Mouse (Mus musculus): ENCODE measurements around the gene Ociad1.

DNA sequence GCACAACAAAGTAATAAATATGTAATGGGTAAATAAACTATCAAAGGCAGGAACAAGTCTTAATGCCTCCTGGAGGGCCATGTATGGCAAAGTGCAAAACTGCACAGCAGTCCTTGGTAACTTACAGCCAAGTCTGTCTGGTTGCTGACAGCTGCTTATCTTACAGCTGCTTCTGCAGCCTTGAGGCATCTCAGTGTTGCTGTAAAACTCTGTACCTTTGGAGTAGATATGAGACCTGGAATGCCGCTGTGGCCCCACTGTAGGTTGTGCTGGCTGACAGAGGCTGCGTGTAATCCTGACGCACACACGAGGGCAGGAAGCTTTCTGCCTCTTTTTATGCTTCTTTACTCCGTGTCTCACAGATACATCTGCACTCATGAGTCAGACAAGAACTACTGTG is 18.9 kb downstream of the Ociad1 start:
- TF ChIP-seq CTCF (IDR thresholded peaks at IDR 0.05; ENCODE audit: borderline replicate concordance, insufficient read depth, low read depth, low read length) = no peak
- TF ChIP-seq POLR2A (IDR thresholded peaks at IDR 0.05; ENCODE audit: borderline replicate concordance, insufficient read depth, low read length) = no peak
